Mouse (Mus musculus): ENCODE data around the gene Hist1h2aa. TPM values are rescaled to one million over a fixed set of nuclear protein-coding genes. Genes with fewer than 3 reads are reported as not detected.

Gene Hist1h2aa
- polyA plus RNA-seq, 1 experiment, result not detected

- Histone ChIP-seq H3K4me3 (ENCODE audit: insufficient read depth, low read length) (no peak overlapping the region), H3K27ac (ENCODE audit: insufficient read depth, low read length) (no peak overlapping the region), H3K4me1 (ENCODE audit: control insufficient read depth, insufficient read depth, low read length) (no peaks in the 10 kb centered on the region)
- TF ChIP-seq POLR2A (IDR thresholded peaks at IDR 0.05; ENCODE audit: low read depth, low read length), result no peak
- no peak for TF ChIP-seq CTCF (IDR thresholded peaks at IDR 0.05; ENCODE audit: borderline replicate concordance, insufficient read depth, low read length)
These were observed 4.4 kb downstream of the Hist1h2aa start for GRCm38 (mm10) chr13:23938699-23939098.

GRCm38 (mm10) chr13:23940291-23940690 is 6.0 kb downstream of the Hist1h2aa start:
- no peak for TF ChIP-seq POLR2A (IDR thresholded peaks at IDR 0.05; ENCODE audit: low read depth, low read length)
- no peak for TF ChIP-seq CTCF (IDR thresholded peaks at IDR 0.05; ENCODE audit: borderline replicate concordance, insufficient read depth, low read length)
- Histone ChIP-seq H3K4me1 (ENCODE audit: control insufficient read depth, insufficient read depth, low read length) (no peaks in the 10 kb centered on the region), H3K4me3 (ENCODE audit: insufficient read depth, low read length) (no peak overlapping the region), H3K27ac (ENCODE audit: insufficient read depth, low read length) (no peak overlapping the region)

GRCm38 (mm10) chr13:23942861-23943260 is 8.6 kb downstream of the Hist1h2aa start:
- Histone ChIP-seq H3K4me3 (ENCODE audit: insufficient read depth, low read length) (no peak overlapping the region), H3K4me1 (ENCODE audit: control insufficient read depth, insufficient read depth, low read length) (no peaks in the 10 kb centered on the region), H3K27ac (ENCODE audit: insufficient read depth, low read length) (no peak overlapping the region)
- TF ChIP-seq POLR2A (IDR thresholded peaks at IDR 0.05; ENCODE audit: low read depth, low read length), result no peak
- TF ChIP-seq CTCF (IDR thresholded peaks at IDR 0.05; ENCODE audit: borderline replicate concordance, insufficient read depth, low read length), result no peak

GRCm38 (mm10) chr13:23946254-23946653 is 12.0 kb downstream of the Hist1h2aa start:
- no peak for TF ChIP-seq CTCF (IDR thresholded peaks at IDR 0.05; ENCODE audit: borderline replicate concordance, insufficient read depth, low read length)
- no peak for TF ChIP-seq POLR2A (IDR thresholded peaks at IDR 0.05; ENCODE audit: low read depth, low read length)
- no peaks in the 10 kb centered on the region for H3K4me1 ChIP-seq (ENCODE audit: control insufficient read depth, insufficient read depth, low read length)

GRCm38 (mm10) chr13:23949484-23950246 is 15.4 kb downstream of the Hist1h2aa start:
- Histone ChIP-seq H3K4me3 (ENCODE audit: insufficient read depth, low read length) (no peak overlapping the region), H3K4me1 (ENCODE audit: control insufficient read depth, insufficient read depth, low read length) (no peaks in the 10 kb centered on the region), H3K27ac (ENCODE audit: insufficient read depth, low read length) (no peak overlapping the region)
- TF ChIP-seq POLR2A (IDR thresholded peaks at IDR 0.05; ENCODE audit: low read depth, low read length) (no peak), CTCF (IDR thresholded peaks at IDR 0.05; ENCODE audit: borderline replicate concordance, insufficient read depth, low read length) (no peak)

More at GRCm38 (mm10) chr13:23946254-23946653, 12.0 kb downstream of the Hist1h2aa start:
- Histone ChIP-seq H3K4me3 (ENCODE audit: insufficient read depth, low read length) (no peak overlapping the region), H3K27ac (ENCODE audit: insufficient read depth, low read length) (no peak overlapping the region)

GRCm38 (mm10) chr13:23950928-23951327 is 16.7 kb downstream of the Hist1h2aa start:
- TF ChIP-seq POLR2A (IDR thresholded peaks at IDR 0.05; ENCODE audit: low read depth, low read length) (no peak), CTCF (IDR thresholded peaks at IDR 0.05; ENCODE audit: borderline replicate concordance, insufficient read depth, low read length) (peak; percentile 27; the same call in 1 of the 2 replicates)
- no peaks in the 10 kb centered on the region for H3K4me1 ChIP-seq (ENCODE audit: control insufficient read depth, insufficient read depth, low read length)
- H3K4me3 ChIP-seq (ENCODE audit: insufficient read depth, low read length), result no peak overlapping the region
- no peak overlapping the region for H3K27ac ChIP-seq (ENCODE audit: insufficient read depth, low read length)

GRCm38 (mm10) chr13:23959776-23960175 is 25.5 kb downstream of the Hist1h2aa start:
- no peak overlapping the region for H3K27ac ChIP-seq (ENCODE audit: insufficient read depth, low read length)
- no peak for TF ChIP-seq CTCF (IDR thresholded peaks at IDR 0.05; ENCODE audit: borderline replicate concordance, insufficient read depth, low read length)
- no peak for TF ChIP-seq POLR2A (IDR thresholded peaks at IDR 0.05; ENCODE audit: low read depth, low read length)
- no peak overlapping the region for H3K4me3 ChIP-seq (ENCODE audit: insufficient read depth, low read length)
- H3K4me1 ChIP-seq (ENCODE audit: control insufficient read depth, insufficient read depth, low read length), result no peaks in the 10 kb centered on the region

- no peak overlapping the region for H3K27ac ChIP-seq (ENCODE audit: insufficient read depth, low read length)
- H3K4me3 ChIP-seq (ENCODE audit: insufficient read depth, low read length), result no peak overlapping the region
- no peaks in the 10 kb centered on the region for H3K4me1 ChIP-seq (ENCODE audit: control insufficient read depth, insufficient read depth, low read length)
- TF ChIP-seq CTCF (IDR thresholded peaks at IDR 0.05; ENCODE audit: borderline replicate concordance, insufficient read depth, low read length) (no peak), POLR2A (IDR thresholded peaks at IDR 0.05; ENCODE audit: low read depth, low read length) (no peak)
These were observed 30.6 kb downstream of the Hist1h2aa start for GRCm38 (mm10) chr13:23964909-23965308.

GRCm38 (mm10) chr13:23971870-23972269 is 37.6 kb downstream of the Hist1h2aa start:
- H3K4me3 ChIP-seq (ENCODE audit: insufficient read depth, low read length), result no peak overlapping the region
- H3K27ac ChIP-seq (ENCODE audit: insufficient read depth, low read length), result no peak overlapping the region
- TF ChIP-seq CTCF (IDR thresholded peaks at IDR 0.05; ENCODE audit: borderline replicate concordance, insufficient read depth, low read length) (no peak), POLR2A (IDR thresholded peaks at IDR 0.05; ENCODE audit: low read depth, low read length) (no peak)
- no peaks in the 10 kb centered on the region for H3K4me1 ChIP-seq (ENCODE audit: control insufficient read depth, insufficient read depth, low read length)

GRCm38 (mm10) chr13:23972271-23972670 is 38.0 kb downstream of the Hist1h2aa start:
- no peak overlapping the region for H3K27ac ChIP-seq (ENCODE audit: insufficient read depth, low read length)
- no peak for TF ChIP-seq CTCF (IDR thresholded peaks at IDR 0.05; ENCODE audit: borderline replicate concordance, insufficient read depth, low read length)
- no peak for TF ChIP-seq POLR2A (IDR thresholded peaks at IDR 0.05; ENCODE audit: low read depth, low read length)
- H3K4me3 ChIP-seq (ENCODE audit: insufficient read depth, low read length), result no peak overlapping the region
- no peaks in the 10 kb centered on the region for H3K4me1 ChIP-seq (ENCODE audit: control insufficient read depth, insufficient read depth, low read length)

Other genes with a start within 250 kb of the Hist1h2aa start
- gene Hist1h1t, start 238.6 kb upstream of the Hist1h2aa start, polyA plus RNA-seq (2011; ENCODE audit: insufficient read length, low read depth, missing spikeins), result not detected in 2 replicates
- gene Hist1h4c, start 236.0 kb upstream of the Hist1h2aa start, polyA plus RNA-seq (2011; ENCODE audit: insufficient read length, low read depth, missing spikeins), result 2.8 and 3.8 TPM in 2 replicates
- 4.6 and 7.9 TPM in 2 replicates for gene Hfe, start 223.6 kb upstream of the Hist1h2aa start, polyA plus RNA-seq (2011; ENCODE audit: insufficient read length, low read depth, missing spikeins)
- gene Hist1h1c, start 195.7 kb upstream of the Hist1h2aa start, polyA plus RNA-seq (2011; ENCODE audit: insufficient read length, low read depth, missing spikeins), result 69.4 and 72.0 TPM in 2 replicates
- 2.6 and 5.4 TPM in 2 replicates for gene Hist1h3c, start 188.9 kb upstream of the Hist1h2aa start, polyA plus RNA-seq (2011; ENCODE audit: insufficient read length, low read depth, missing spikeins)
- gene Hist1h2bb, start 187.7 kb upstream of the Hist1h2aa start, polyA plus RNA-seq (2011; ENCODE audit: insufficient read length, low read depth, missing spikeins), result 4.2 and 5.7 TPM in 2 replicates
- 10.0 and 12.3 TPM in 2 replicates for gene Hist1h2ab, start 183.3 kb upstream of the Hist1h2aa start, polyA plus RNA-seq (2011; ENCODE audit: insufficient read length, low read depth, missing spikeins)
- 5.6 and 6.3 TPM in 2 replicates for gene Hist1h3b, start 182.2 kb upstream of the Hist1h2aa start, polyA plus RNA-seq (2011; ENCODE audit: insufficient read length, low read depth, missing spikeins)
- 7.8 and 12.5 TPM in 2 replicates for gene Hist1h4b, start 177.4 kb upstream of the Hist1h2aa start, polyA plus RNA-seq (2011; ENCODE audit: insufficient read length, low read depth, missing spikeins)
- gene Hist1h4a, start 173.2 kb upstream of the Hist1h2aa start, polyA plus RNA-seq (2011; ENCODE audit: insufficient read length, low read depth, missing spikeins), result 1.3 and 5.4 TPM in 2 replicates
- 2.0 and 5.5 TPM in 2 replicates for gene Hist1h3a, start 172.1 kb upstream of the Hist1h2aa start, polyA plus RNA-seq (2011; ENCODE audit: insufficient read length, low read depth, missing spikeins)
- gene Hist1h1a, start 170.8 kb upstream of the Hist1h2aa start, polyA plus RNA-seq (2011; ENCODE audit: insufficient read length, low read depth, missing spikeins), result 2.3 and 7.9 TPM in 2 replicates
- gene Trim38, start 164.5 kb upstream of the Hist1h2aa start, polyA plus RNA-seq (2011; ENCODE audit: insufficient read length, low read depth, missing spikeins), result not detected in 2 replicates
- gene Slc17a2, start 127.5 kb upstream of the Hist1h2aa start, polyA plus RNA-seq (2011; ENCODE audit: insufficient read length, low read depth, missing spikeins), result not detected in 2 replicates
- gene Slc17a3, start 95.0 kb upstream of the Hist1h2aa start, polyA plus RNA-seq (2011; ENCODE audit: insufficient read length, low read depth, missing spikeins), result not detected in 2 replicates
- gene Slc17a1, start 66.7 kb upstream of the Hist1h2aa start, polyA plus RNA-seq (2011; ENCODE audit: insufficient read length, low read depth, missing spikeins), result not detected in 2 replicates
- gene Slc17a4, start 19.5 kb upstream of the Hist1h2aa start, polyA plus RNA-seq (2011; ENCODE audit: insufficient read length, low read depth, missing spikeins), result not detected in 2 replicates
- not detected in 2 replicates for gene Hist1h2ba, start 306 bp upstream of the Hist1h2aa start, polyA plus RNA-seq (2011; ENCODE audit: insufficient read length, low read depth, missing spikeins)
- gene Scgn, start 56.8 kb downstream of the Hist1h2aa start, polyA plus RNA-seq (2011; ENCODE audit: insufficient read length, low read depth, missing spikeins), result not detected in 2 replicates

Measured in embryonic fibroblast, embryonic 13.5 days (primary cell).